Mouse (Mus musculus): ENCODE results near the gene Mlc1.

The Mlc1 gene

GRCm38 (mm10) chr15:88978281-88979137, at the start of gene Mlc1:
Gene Mlc1 (minus strand): TSS chr15:88979007.
- DNase-seq, result peak; percentile 84

- no peak for DNase-seq
Observed at GRCm38 (mm10) chr15:89020492-89020891, 41.7 kb upstream of the Mlc1 start.

- DNase-seq, result no peak
Observed at GRCm38 (mm10) chr15:89020085-89020484, 41.3 kb upstream of the Mlc1 start.

- no peak for DNase-seq
Observed at GRCm38 (mm10) chr15:89016722-89017121, 37.9 kb upstream of the Mlc1 start.

GRCm38 (mm10) chr15:89007781-89008180, 29.0 kb upstream of the Mlc1 start:
- no peak for DNase-seq

GRCm38 (mm10) chr15:89007002-89007401, 28.2 kb upstream of the Mlc1 start:
- DNase-seq, result no peak

GRCm38 (mm10) chr15:89001245-89001644, 22.4 kb upstream of the Mlc1 start:
- no peak for DNase-seq

- no peak for DNase-seq
Observed at GRCm38 (mm10) chr15:89000367-89000766, 21.6 kb upstream of the Mlc1 start.

GRCm38 (mm10) chr15:88999124-88999523, 20.3 kb upstream of the Mlc1 start:
- DNase-seq, result peak; percentile 34

- DNase-seq, result no peak
Observed at GRCm38 (mm10) chr15:88998636-88999035, 19.8 kb upstream of the Mlc1 start.

GRCm38 (mm10) chr15:88989236-88989635, 10.4 kb upstream of the Mlc1 start:
- peak; percentile 52 for DNase-seq

- no peak for DNase-seq
Observed at GRCm38 (mm10) chr15:88982534-88983079, 3.8 kb upstream of the Mlc1 start, which contains the start of gene Mov10l1. Gene Mov10l1 (plus strand): TSS chr15:88982909.

- no peak for DNase-seq
Observed at GRCm38 (mm10) chr15:88979138-88979446, 285 bp upstream of the Mlc1 start.

GRCm38 (mm10) chr15:88972300-88972699, 6.5 kb downstream of the Mlc1 start:
- DNase-seq, result no peak

- no peak for DNase-seq
Observed at GRCm38 (mm10) chr15:88964070-88964578, 14.7 kb downstream of the Mlc1 start.

- DNase-seq, result no peak
Observed at GRCm38 (mm10) chr15:88957522-88957921, 21.3 kb downstream of the Mlc1 start.

GRCm38 (mm10) chr15:88955342-88955741, 23.5 kb downstream of the Mlc1 start:
- no peak for DNase-seq

- peak; percentile 62 for DNase-seq
Observed at GRCm38 (mm10) chr15:88954368-88955072, 24.3 kb downstream of the Mlc1 start, which contains the start of gene Ttll8. Gene Ttll8 (minus strand): TSS chr15:88954418.

GRCm38 (mm10) chr15:88951246-88951645, 27.6 kb downstream of the Mlc1 start:
- DNase-seq, result no peak

- peak; percentile 44 for DNase-seq
Observed at GRCm38 (mm10) chr15:88946851-88947250, 32.0 kb downstream of the Mlc1 start.

GRCm38 (mm10) chr15:88943896-88944551, 34.8 kb downstream of the Mlc1 start:
- DNase-seq, result peak; percentile 41

GRCm38 (mm10) chr15:88942783-88943182, 36.0 kb downstream of the Mlc1 start:
- DNase-seq, result no peak

GRCm38 (mm10) chr15:88937291-88937650, 41.5 kb downstream of the Mlc1 start:
- DNase-seq, result no peak

Data from lung, postnatal 36 days (tissue).